Mouse (Mus musculus): ENCODE measurements around the gene Mrm2. TPM values are rescaled to one million over a fixed set of nuclear protein-coding genes. Genes with fewer than 3 reads are reported as not detected.

The Mrm2 gene
- polyA plus RNA-seq, 1 experiment from 2014 or later, result 21.0 TPM

- WGBS, result 83% methylated on average over 4 of the region's 4 CpGs
- Histone ChIP-seq H3K9me3 (ENCODE audit: control insufficient read depth, low read length) (no peaks in the 10 kb centered on the region), H3K9ac (ENCODE audit: low read length) (no peak overlapping the region), H3K27ac (ENCODE audit: low read depth, low read length) (no peak overlapping the region), H3K36me3 (ENCODE audit: control insufficient read depth, insufficient read depth, low read length) (peaks cover 15% of the 10 kb centered on the region; the same call in 1 of the 2 replicates), H3K4me2 (ENCODE audit: low read depth, low read length, severe bottlenecking) (no peak overlapping the region), H3K4me1 (replicated peaks; ENCODE audit: control insufficient read depth, insufficient read depth, low read length) (no peaks in the 10 kb centered on the region), H3K27me3 (ENCODE audit: control insufficient read depth, insufficient read depth, low read length) (no peaks in the 10 kb centered on the region), H3K4me3 (ENCODE audit: low read depth, low read length) (no peak overlapping the region)
- DNase-seq (ENCODE audit: low spot score) (no peak), ATAC-seq (replicated peaks; ENCODE audit: low FRiP score) (no peak)
Measured at GRCm38 (mm10) chr5:140298291-140298690, 33.4 kb downstream of the Mrm2 start.

GRCm38 (mm10) chr5:140292152-140292551 lies 39.5 kb downstream of the Mrm2 start:
- Histone ChIP-seq H3K4me1 (replicated peaks; ENCODE audit: control insufficient read depth, insufficient read depth, low read length) (no peaks in the 10 kb centered on the region), H3K9ac (ENCODE audit: low read length) (no peak overlapping the region), H3K4me3 (ENCODE audit: low read depth, low read length) (no peak overlapping the region), H3K36me3 (ENCODE audit: control insufficient read depth, insufficient read depth, low read length) (no peaks in the 10 kb centered on the region), H3K27ac (ENCODE audit: low read depth, low read length) (no peak overlapping the region), H3K4me2 (ENCODE audit: low read depth, low read length, severe bottlenecking) (no peak overlapping the region), H3K9me3 (ENCODE audit: control insufficient read depth, low read length) (no peaks in the 10 kb centered on the region), H3K27me3 (ENCODE audit: control insufficient read depth, insufficient read depth, low read length) (no peaks in the 10 kb centered on the region)
- DNase-seq (ENCODE audit: low spot score) (peak; percentile 63), ATAC-seq (replicated peaks; ENCODE audit: low FRiP score) (no peak)
- WGBS, result 76% methylated on average over 1 of the region's 1 CpGs

- H3K4me1 ChIP-seq (replicated peaks; ENCODE audit: control insufficient read depth, insufficient read depth, low read length), result no peaks in the 10 kb centered on the region
- ATAC-seq (replicated peaks; ENCODE audit: low FRiP score), result no peak
- 92% methylated on average over 2 of the region's 2 CpGs for WGBS
- H3K27ac ChIP-seq (ENCODE audit: low read depth, low read length), result no peak overlapping the region
- no peak overlapping the region for H3K9ac ChIP-seq (ENCODE audit: low read length)
- DNase-seq (ENCODE audit: low spot score), result no peak
- H3K4me2 ChIP-seq (ENCODE audit: low read depth, low read length, severe bottlenecking), result no peak overlapping the region
- no peak overlapping the region for H3K4me3 ChIP-seq (ENCODE audit: low read depth, low read length)
- H3K9me3 ChIP-seq (ENCODE audit: control insufficient read depth, low read length), result no peaks in the 10 kb centered on the region
- no peaks in the 10 kb centered on the region for H3K27me3 ChIP-seq (ENCODE audit: control insufficient read depth, insufficient read depth, low read length)
- no peaks in the 10 kb centered on the region for H3K36me3 ChIP-seq (ENCODE audit: control insufficient read depth, insufficient read depth, low read length)
Measured at GRCm38 (mm10) chr5:140289161-140289560, 42.5 kb downstream of the Mrm2 start.

GRCm38 (mm10) chr5:140288287-140288686 lies 43.4 kb downstream of the Mrm2 start:
- no peaks in the 10 kb centered on the region for H3K9me3 ChIP-seq (ENCODE audit: control insufficient read depth, low read length)
- no peak overlapping the region for H3K9ac ChIP-seq (ENCODE audit: low read length)
- DNase-seq (ENCODE audit: low spot score) (no peak), ATAC-seq (replicated peaks; ENCODE audit: low FRiP score) (no peak)
- no peak overlapping the region for H3K4me2 ChIP-seq (ENCODE audit: low read depth, low read length, severe bottlenecking)
- no peaks in the 10 kb centered on the region for H3K4me1 ChIP-seq (replicated peaks; ENCODE audit: control insufficient read depth, insufficient read depth, low read length)
- no peak overlapping the region for H3K4me3 ChIP-seq (ENCODE audit: low read depth, low read length)
- no peak overlapping the region for H3K27ac ChIP-seq (ENCODE audit: low read depth, low read length)
- no peaks in the 10 kb centered on the region for H3K36me3 ChIP-seq (ENCODE audit: control insufficient read depth, insufficient read depth, low read length)
- 86% methylated on average over 3 of the region's 3 CpGs for WGBS
- no peaks in the 10 kb centered on the region for H3K27me3 ChIP-seq (ENCODE audit: control insufficient read depth, insufficient read depth, low read length)

- ATAC-seq (replicated peaks; ENCODE audit: low FRiP score) (no peak), DNase-seq (ENCODE audit: low spot score) (no peak)
- no peaks in the 10 kb centered on the region for H3K36me3 ChIP-seq (ENCODE audit: control insufficient read depth, insufficient read depth, low read length)
- no peaks in the 10 kb centered on the region for H3K4me1 ChIP-seq (replicated peaks; ENCODE audit: control insufficient read depth, insufficient read depth, low read length)
- no peak overlapping the region for H3K9ac ChIP-seq (ENCODE audit: low read length)
- no peak overlapping the region for H3K4me3 ChIP-seq (ENCODE audit: low read depth, low read length)
- no peak overlapping the region for H3K4me2 ChIP-seq (ENCODE audit: low read depth, low read length, severe bottlenecking)
- H3K27me3 ChIP-seq (ENCODE audit: control insufficient read depth, insufficient read depth, low read length), result no peaks in the 10 kb centered on the region
- WGBS, result 82% methylated on average over 2 of the region's 2 CpGs
- no peaks in the 10 kb centered on the region for H3K9me3 ChIP-seq (ENCODE audit: control insufficient read depth, low read length)
- no peak overlapping the region for H3K27ac ChIP-seq (ENCODE audit: low read depth, low read length)
Measured at GRCm38 (mm10) chr5:140284761-140285160, 46.9 kb downstream of the Mrm2 start.

GRCm38 (mm10) chr5:140284011-140284410 lies 47.7 kb downstream of the Mrm2 start:
- H3K4me3 ChIP-seq (ENCODE audit: low read depth, low read length), result no peak overlapping the region
- no peak overlapping the region for H3K4me2 ChIP-seq (ENCODE audit: low read depth, low read length, severe bottlenecking)
- H3K36me3 ChIP-seq (ENCODE audit: control insufficient read depth, insufficient read depth, low read length), result no peaks in the 10 kb centered on the region
- H3K9me3 ChIP-seq (ENCODE audit: control insufficient read depth, low read length), result no peaks in the 10 kb centered on the region
- no peaks in the 10 kb centered on the region for H3K27me3 ChIP-seq (ENCODE audit: control insufficient read depth, insufficient read depth, low read length)
- H3K27ac ChIP-seq (ENCODE audit: low read depth, low read length), result no peak overlapping the region
- no peak for DNase-seq (ENCODE audit: low spot score)
- no peak overlapping the region for H3K9ac ChIP-seq (ENCODE audit: low read length)
- H3K4me1 ChIP-seq (replicated peaks; ENCODE audit: control insufficient read depth, insufficient read depth, low read length), result no peaks in the 10 kb centered on the region
- no peak for ATAC-seq (replicated peaks; ENCODE audit: low FRiP score)
- WGBS, result 94% methylated on average over 2 of the region's 2 CpGs

- Histone ChIP-seq H3K36me3 (ENCODE audit: control insufficient read depth, insufficient read depth, low read length) (no peaks in the 10 kb centered on the region), H3K4me3 (ENCODE audit: low read depth, low read length) (no peak overlapping the region), H3K9ac (ENCODE audit: low read length) (no peak overlapping the region), H3K4me2 (ENCODE audit: low read depth, low read length, severe bottlenecking) (no peak overlapping the region), H3K27ac (ENCODE audit: low read depth, low read length) (no peak overlapping the region), H3K27me3 (ENCODE audit: control insufficient read depth, insufficient read depth, low read length) (no peaks in the 10 kb centered on the region), H3K9me3 (ENCODE audit: control insufficient read depth, low read length) (no peaks in the 10 kb centered on the region), H3K4me1 (replicated peaks; ENCODE audit: control insufficient read depth, insufficient read depth, low read length) (no peaks in the 10 kb centered on the region)
- DNase-seq (ENCODE audit: low spot score) (no peak), ATAC-seq (replicated peaks; ENCODE audit: low FRiP score) (no peak)
- WGBS, result 95% methylated on average over 3 of the region's 3 CpGs
Measured at GRCm38 (mm10) chr5:140282900-140283299, 48.8 kb downstream of the Mrm2 start.

GRCm38 (mm10) chr5:140282376-140282775 lies 49.3 kb downstream of the Mrm2 start:
- H3K9ac ChIP-seq (ENCODE audit: low read length), result no peak overlapping the region
- no peak for ATAC-seq (replicated peaks; ENCODE audit: low FRiP score)
- H3K36me3 ChIP-seq (ENCODE audit: control insufficient read depth, insufficient read depth, low read length), result no peaks in the 10 kb centered on the region
- 78% methylated on average over 8 of the region's 8 CpGs for WGBS
- no peak for DNase-seq (ENCODE audit: low spot score)
- H3K4me1 ChIP-seq (replicated peaks; ENCODE audit: control insufficient read depth, insufficient read depth, low read length), result no peaks in the 10 kb centered on the region
- no peaks in the 10 kb centered on the region for H3K27me3 ChIP-seq (ENCODE audit: control insufficient read depth, insufficient read depth, low read length)
- H3K27ac ChIP-seq (ENCODE audit: low read depth, low read length), result no peak overlapping the region
- no peaks in the 10 kb centered on the region for H3K9me3 ChIP-seq (ENCODE audit: control insufficient read depth, low read length)
- H3K4me2 ChIP-seq (ENCODE audit: low read depth, low read length, severe bottlenecking), result no peak overlapping the region
- H3K4me3 ChIP-seq (ENCODE audit: low read depth, low read length), result no peak overlapping the region

GRCm38 (mm10) chr5:140280205-140280604 lies 51.5 kb downstream of the Mrm2 start:
- Histone ChIP-seq H3K4me2 (ENCODE audit: low read depth, low read length, severe bottlenecking) (no peak overlapping the region), H3K4me3 (ENCODE audit: low read depth, low read length) (no peak overlapping the region), H3K36me3 (ENCODE audit: control insufficient read depth, insufficient read depth, low read length) (no peaks in the 10 kb centered on the region), H3K27ac (ENCODE audit: low read depth, low read length) (no peak overlapping the region), H3K9ac (ENCODE audit: low read length) (no peak overlapping the region), H3K27me3 (ENCODE audit: control insufficient read depth, insufficient read depth, low read length) (no peaks in the 10 kb centered on the region), H3K9me3 (ENCODE audit: control insufficient read depth, low read length) (no peaks in the 10 kb centered on the region), H3K4me1 (replicated peaks; ENCODE audit: control insufficient read depth, insufficient read depth, low read length) (no peaks in the 10 kb centered on the region)
- WGBS, result 76% methylated on average over 9 of the region's 9 CpGs
- ATAC-seq (replicated peaks; ENCODE audit: low FRiP score) (no peak), DNase-seq (ENCODE audit: low spot score) (no peak)

Data from forebrain, embryonic 11.5 days (tissue).